Mouse (Mus musculus) retina, postnatal 7 days (tissue): ENCODE data around the gene Samd4b.
A peak's percentile ranks its signal among the peaks of the same experiment; 100 is the strongest.
"Not testable (repeated sequence)": the region's sequence is repeated elsewhere in the genome, so short reads cannot be mapped to it uniquely, and the experiment has no call there.

Source experiments
- DNase-seq: peaks from one replicate; pipeline ENCODE4 v3.0.0-alpha.2; 2012; ENCODE audit warnings: low read depth, low spot score

Gene Samd4b

DNA sequence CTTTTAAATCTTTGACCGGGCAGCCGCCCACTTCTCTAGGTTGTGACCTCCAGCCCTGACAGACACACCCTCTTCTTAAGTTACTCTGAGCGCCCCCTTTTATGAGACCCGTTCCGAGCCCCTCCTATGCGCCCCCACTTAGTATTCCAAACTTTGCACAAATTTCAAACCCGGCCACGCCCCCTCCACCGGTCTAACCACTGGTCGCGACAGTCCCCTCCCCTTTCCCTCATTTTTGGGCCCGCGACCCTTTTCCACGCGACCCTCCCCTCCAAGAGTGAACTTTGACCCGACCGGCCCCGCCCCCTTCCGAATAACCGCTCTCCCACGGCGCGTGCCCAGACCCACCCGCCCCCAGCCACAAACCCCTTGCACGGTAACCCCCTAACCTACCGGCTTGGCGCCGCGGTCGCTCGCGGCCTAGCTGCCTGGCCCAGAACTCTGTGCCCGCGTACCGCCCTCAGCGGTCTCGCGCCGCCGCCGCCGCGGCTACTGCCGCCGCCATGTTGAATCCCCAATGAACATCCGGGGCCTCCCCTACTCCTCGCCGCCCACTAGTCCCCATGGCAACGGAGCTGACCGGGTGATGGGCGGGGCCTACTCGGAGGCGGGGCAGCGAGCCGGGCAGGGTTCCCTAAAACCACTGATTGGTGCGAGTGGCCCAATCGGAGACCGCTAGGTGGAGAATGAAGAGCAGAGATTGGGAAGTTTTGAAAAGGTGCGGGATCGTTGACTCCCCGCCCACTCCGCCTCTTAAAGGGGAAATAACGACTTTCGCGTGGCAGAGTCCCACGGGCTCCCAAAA is at the start of gene Samd4b, which contains the start of gene Pak4:
Gene Samd4b (minus strand): TSS at position 503 of the 805 bp plus-strand sequence.
Gene Pak4 (minus strand): TSS at position 544 of the 805 bp plus-strand sequence.
- DNase-seq = peak; percentile 97

DNA sequence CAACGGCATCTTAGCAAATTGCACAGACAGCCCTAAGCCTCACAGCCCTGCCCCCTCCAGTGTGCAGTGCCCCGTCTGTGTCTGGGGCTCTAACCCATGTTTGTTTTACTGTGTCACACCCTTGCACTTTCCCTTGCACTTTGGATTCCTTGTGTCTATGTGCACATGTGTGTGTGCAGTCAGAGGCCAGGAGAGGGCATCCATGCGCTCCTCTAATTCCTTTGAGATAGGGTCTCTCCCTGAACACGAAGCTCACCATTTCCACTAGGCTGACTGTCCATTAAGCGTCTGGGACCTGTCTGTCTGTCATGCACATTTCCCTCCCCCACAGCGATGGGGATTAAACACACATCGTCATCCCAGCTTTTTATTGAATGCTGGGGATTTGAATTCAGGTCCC is 49.1 kb upstream of the Samd4b start:
- no peak for DNase-seq

DNA sequence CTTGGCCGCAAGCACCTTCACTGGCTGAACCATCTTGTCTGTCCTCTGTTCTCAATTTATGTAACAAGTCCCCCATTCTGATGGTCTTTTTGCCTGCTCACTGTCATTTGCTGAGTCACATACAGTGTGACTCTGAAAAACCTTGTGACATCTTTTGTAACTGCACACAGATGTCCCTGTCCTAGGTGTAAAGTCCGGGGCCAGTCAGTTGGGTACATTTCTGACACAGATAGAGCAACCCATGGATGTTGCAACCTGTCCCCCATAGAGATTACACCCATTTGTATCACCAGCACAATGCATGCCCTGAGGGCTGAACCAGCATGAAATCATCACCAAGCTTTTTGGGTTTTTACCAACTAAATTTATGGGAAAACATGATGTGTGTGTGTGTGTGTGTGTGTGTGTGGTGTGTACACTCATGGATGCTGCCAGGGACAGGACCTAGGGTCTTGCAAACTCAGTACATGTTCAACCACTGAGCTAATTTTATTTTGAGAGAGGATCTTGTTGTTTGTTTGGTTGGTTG is 48.1 kb upstream of the Samd4b start:
- DNase-seq = no peak

DNA sequence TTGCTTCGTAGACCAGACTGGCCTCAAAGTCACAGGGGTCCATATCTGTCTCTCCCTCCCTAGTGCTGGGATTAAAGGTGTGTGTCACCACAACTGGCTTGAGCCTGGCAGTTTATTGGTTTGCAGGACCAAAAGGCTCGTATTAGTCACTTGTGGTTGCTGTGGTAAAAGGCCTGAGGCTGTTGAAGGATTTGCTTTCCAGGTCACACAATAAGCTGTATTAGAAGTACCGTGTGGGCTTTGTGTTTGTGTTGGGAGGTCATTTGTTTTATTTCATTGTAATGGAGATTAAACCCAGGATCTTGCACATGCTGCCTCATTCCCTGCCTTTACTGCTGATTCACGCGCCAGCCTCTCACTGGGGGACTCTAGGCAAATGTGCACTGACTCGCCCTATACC is 47.4 kb upstream of the Samd4b start:
- no peak for DNase-seq

DNA sequence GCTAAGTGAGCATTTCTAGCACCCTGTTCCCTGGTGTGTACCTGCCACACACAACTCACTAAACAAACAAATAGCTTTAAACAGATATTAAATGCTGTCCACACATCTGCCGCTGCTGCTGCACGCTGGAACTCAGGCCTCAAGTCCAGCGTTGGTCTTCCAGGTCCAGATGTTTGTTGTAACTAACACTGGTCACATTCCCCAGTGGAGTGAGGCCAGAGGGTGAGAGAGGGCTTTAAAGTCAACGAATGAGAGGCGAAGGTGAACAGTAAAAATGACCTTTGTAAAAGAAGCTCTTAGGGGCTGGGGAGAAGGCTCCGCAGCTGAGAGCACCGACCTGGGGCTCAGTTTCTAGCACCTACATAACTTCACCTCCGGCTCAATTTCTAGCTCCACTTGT is 43.6 kb upstream of the Samd4b start:
- DNase-seq = no peak

DNA sequence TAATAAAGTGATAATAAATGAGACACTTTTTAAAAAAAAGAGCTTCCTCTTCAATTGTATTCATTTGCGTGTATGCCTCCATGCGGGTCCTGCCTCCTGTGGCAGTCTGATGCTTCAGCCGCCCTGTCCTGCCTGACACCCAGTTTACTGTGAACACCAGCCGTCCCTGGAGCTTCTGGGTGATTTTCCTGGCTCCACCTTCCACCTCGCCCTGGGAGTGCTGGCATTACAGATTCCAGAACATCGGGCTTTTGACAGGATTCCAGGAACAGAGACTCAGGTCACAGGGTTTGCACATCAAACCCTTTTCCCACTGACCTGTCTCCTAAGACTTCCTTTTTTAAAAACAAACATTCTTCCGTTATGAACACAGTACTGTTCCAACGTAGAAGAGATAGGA is 39.6 kb upstream of the Samd4b start:
- no peak for DNase-seq

DNA sequence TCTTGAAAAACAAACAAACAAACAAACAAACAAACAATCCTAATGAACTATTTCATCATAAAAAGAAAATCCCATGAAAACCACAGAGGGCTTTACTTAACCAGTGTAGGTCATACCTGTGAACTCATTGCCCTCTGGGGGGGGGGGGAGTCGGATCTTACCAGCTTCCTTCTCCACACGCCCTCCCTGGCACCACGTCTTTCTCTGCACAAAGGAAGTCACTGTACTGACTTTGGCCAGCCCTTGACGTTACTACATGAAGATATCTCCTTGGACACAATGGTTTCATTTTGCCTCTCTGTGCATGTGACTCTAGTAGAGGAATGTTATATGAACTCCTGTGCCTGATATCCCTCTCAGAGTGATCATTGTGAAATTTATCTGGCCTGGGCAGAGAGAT is 36.2 kb upstream of the Samd4b start:
- DNase-seq = no peak

DNA sequence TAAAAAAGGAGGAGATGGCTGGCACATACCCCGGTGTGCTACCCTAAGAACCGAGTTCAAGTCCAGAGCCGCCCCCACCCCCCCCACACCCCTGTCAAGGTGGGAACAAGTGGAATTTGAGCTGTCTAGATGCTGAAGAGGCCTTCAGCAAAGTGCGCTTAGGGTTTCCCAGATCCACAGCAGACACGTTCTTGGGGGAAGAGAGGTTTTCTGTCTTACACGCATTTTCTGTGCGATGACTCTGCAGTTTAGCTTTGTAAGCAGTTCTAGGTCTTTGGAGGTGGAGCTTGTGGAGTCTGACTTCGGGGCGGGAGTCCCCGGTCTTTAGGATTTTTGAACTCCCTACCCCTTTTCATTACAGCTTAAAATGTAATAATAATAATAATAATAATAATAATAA is 33.1 kb upstream of the Samd4b start, which contains the start of gene Acp7:
Gene Acp7 (minus strand): TSS at position 260 of the 400 bp plus-strand sequence.
- DNase-seq = no peak

DNA sequence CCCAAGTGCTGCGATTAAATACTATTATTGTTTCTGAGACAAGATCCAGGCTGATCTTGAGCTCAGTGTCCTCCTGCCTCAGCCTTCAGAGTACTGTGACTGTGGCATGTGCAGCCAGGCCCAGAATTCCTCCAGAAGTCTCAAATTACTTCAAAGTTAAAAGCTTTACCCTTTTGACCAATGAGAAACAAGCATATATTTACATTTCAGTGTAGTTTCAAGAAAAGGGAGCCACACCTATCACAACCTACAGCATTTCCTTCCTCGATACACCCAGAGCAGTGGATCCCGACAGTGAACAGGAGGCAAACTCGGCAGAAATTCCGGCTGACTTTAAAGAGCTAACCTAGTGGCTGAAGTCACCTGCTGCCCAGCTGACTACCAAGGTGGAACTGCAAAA is 26.8 kb upstream of the Samd4b start:
- no peak for DNase-seq

DNA sequence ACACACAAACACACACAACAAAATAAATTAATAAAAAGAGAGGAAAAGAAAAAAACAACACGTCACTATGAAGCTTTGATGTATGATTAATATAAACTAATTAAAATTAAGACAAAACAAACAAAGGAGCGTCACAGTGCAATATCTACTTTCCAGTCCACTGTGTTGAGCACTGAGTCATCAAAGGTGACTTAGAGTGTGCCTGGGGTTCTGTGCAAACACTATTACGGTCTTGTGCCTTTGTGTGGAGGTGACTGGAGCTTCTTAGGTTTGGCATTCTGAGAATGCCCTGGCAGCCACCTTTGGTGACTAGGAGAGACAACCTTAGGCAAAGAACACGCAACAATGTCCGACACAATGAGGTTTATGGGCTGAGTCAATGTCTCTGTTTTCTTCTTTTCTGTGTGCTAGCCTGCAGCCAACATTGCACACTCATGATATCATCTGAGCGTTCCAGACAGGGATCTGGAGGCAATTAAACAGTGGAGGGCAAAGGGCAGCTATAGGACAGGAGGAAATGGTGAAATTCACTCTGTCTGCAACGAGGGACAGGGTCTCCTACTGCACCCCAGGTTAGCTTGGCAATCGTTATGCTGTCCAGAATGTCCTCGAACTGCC is 21.3 kb upstream of the Samd4b start:
- no peak for DNase-seq

DNA sequence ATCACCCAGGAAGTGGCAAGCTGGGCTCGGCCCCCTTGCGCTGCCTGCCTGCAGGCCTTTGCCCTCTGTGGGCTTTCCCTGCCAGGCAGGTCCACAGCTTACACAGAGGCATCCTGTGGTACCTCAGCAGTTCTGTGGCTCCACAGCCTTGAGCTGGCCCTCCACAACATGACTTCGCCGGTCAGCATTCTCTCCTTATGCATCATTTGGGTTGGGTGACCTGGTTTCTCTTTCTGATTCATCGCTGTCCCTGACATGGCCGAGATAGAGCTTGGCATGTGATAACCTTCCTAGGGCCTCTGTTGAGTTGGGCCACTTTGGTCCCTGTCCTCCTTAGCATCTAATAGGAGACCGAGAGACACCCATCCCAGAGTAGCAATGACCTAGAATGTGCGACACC is 8.0 kb upstream of the Samd4b start:
- no peak for DNase-seq

DNA sequence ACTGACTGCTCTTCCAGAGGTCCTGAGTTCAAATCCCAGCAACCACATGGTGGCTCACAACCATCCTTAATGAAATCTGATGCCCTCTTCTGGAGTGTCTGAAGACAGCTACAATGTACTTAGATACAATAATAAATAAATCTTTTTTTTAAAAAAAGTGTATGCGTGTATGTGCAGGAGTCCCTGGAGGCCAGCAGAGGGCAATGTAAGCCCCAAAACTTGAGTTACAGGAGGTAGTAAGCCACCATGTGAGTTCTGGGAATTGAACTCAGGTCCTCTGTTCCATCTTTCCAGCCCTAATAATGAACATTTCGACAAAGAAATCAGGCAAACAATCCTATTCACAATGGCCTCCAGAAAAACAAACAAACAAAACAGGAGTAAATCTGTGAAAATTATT is 5.8 kb upstream of the Samd4b start:
- DNase-seq = not testable (repeated sequence)

DNA sequence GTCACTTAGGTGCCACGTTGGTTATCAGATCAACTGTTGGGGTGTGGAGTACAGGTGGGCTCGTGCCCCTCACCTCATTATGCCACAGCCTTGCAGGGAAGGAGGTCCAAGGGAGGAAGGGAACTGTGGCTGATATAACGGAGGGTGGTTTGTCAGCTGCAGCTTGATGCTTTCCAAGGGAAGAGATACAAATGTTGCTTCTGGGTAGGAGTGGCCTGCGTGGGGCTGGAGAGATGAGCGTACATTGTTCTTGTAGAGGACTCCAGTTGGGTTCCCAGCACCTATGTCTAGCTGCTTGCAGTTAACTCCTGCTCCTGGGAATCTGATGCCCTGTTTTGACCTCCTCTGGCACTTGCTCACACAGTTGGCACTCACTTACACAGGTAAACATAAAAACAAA is 5.2 kb upstream of the Samd4b start:
- DNase-seq = no peak

DNA sequence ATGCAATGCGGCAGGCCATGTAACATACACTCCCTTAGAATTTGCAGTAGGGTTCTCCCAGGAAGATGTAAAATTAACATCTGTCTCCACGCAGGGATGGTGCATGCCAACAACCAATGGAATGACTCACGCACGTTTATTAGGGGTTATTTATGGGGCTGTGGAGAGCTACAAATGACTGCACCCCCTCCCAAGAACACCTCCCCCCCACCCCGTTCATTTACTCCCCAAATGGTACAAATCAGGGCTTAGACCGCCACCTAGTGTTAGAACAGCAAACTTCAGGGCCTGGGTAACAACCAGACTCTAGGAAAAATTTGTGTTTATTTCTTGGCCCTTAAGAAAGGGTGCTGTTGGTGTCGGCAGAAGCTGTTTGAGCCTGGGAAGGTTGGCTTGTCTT is 3.7 kb upstream of the Samd4b start:
- peak; percentile 61 for DNase-seq

DNA sequence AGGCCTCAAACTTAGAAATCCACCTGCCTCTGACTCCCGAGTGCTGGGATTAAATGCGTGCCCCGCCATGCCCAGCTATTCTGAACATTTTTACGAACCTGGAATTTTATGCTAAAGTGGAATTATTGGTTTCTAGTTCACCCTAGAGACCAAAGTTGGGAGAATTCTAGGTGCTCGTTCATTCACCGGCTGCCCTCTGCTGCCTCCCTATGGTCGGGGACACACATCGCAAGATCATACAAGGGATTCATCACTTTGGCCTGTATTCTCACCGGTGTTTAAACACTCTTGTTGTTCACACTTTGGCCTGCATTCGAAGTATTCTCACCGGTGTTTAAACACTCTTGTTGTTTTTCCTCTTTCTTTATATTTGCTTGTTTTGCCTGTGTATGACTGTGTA is 3.1 kb upstream of the Samd4b start:
- peak; percentile 56 for DNase-seq

DNA sequence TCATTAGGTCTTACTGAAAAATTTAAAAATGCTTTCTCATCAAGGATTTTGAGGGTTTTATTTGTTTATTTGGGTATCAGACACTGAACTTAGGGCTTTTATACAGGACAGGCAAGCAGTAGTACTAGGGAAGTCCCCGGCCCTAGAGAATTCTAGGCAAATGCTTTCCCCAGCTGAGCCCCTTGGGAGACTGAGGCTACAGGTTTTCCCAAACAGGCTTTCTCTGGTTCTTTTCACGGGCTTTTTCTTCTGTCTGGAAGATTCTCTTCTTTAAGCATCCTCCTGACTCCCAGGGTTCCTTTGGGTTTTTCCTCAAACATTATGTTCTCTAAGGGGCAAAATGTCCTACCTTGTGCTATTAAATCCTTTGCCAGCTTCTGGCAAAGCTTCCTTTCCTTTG is 1.0 kb upstream of the Samd4b start:
- DNase-seq = no peak

DNA sequence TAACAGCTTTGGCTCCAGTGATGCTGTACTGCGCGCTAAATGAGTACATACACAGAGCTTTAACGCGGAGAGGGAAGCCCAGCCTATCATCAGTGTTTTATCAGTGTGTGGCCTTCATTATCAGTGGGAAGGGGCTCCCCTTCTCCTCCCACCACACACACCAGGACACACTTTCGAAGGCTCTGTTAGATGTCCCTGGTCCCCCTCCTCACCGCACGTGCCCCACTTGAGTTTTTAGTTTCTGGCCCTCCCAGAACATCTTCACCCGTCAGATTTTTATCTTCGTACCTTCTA is 720 bp downstream of the Samd4b start:
- no peak for DNase-seq

DNA sequence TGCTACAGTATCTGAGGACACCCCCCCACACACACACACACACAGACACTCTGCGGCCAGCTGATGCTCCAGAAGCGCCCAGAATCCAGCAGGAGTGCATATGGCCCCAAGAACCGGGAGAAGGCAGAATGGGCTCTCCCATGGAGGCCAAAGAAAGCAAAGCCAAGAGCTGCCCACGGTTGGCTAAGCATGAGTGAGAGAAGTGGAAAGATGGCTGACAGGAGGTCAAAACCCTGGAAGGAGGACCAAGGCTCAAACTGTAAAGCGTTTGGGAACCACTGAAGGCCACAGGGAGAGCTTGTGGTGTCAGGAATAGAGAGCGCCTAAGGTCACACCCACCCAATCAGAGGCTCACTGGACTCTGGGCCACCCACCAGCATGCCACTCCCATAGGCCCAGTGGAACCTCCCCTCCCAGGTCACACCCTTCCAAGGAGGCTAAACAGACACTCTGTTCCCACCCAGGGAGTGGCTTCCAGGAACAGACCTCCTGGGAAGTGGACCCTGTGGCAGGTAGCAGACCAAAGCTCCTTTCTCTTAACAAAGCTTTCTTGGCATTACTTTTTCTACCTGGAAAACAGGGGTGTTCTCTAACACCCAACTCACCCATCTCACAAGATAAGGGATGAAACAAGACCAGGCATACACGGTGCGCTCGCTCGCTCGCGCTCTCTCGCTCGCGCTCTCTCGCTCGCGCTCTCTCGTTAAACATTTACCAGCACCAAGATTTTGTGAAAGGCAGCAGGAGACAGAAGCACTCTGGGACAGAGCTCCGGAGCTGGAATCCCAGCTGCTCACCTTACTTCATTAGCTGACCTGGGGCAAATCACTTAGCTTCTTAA is 1.3 kb downstream of the Samd4b start:
- DNase-seq = no peak

DNA sequence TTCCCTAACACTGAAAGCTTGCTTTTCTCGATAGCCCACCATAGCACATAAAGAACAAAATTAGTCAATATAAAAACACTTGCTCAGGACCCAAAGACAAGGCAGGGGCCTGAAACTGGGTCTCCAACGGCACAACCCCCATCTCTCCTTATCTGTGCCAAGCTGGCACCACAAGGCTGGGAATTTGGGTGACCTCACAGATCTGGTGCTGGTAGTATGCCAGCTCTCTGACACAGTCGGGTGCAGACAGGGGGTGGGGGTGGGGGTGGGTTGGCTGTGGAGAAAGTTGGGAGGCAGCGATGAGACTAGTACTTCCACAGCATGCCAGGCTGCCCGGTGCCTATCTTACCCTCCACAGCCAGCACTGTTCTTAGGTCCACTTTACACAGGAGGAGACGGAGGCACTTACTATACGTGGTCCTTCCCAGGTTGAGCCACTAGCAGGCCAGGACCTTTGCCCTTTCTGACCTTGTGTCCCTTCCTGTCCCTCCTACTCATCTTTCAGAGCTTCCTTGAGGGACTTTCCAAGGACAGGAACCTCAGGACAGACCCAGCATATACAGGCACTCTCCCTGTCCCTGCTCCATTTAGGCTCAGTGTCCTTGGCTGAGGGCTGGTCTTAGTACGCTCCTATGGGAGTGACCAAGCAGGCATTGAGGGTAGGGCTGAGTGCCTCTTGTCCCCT is 2.1 kb downstream of the Samd4b start:
- DNase-seq = no peak

DNA sequence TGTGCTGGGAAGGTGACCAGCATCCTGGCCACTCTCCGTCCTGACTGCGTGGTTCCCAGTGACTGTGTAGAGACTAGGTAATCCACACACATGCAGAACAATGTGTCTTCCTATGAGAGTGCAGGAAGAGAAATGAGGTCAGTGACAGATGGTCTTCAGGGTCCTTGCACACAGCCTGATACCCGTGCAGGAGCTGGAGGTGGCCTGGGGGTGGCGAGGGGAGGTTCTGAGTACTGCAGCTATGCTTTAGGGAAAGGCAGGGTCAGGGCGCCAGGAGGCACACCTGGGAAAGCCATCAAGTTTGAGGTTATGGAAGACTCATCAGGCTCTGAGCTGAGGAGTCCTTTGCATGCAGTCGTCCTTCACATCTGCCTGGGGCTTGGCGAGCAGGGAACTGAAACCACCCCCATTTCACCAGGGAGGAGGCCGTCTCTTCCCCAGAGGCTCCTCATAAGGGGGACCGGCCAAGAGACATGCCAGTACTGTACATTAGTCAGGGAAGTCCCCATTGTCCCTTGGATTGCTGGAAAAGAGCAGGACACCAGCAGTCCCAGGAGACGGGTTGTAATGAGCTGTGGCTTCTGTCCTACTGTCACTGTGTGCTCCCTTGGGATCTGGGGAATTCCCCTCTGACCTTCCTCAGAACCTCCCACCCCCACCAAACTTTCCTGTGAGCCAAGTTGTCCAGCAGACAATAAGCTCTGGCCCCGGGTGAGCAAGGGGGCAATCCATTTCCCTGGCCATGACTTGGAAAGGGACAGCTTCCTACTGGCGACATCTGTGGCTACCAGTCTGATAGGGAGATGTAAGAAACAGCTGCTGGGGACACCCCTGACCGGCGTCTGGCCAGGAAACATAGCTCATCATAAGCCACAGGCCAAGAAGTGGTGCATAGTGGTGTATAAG is 4.5 kb downstream of the Samd4b start:
- no peak for DNase-seq

DNA sequence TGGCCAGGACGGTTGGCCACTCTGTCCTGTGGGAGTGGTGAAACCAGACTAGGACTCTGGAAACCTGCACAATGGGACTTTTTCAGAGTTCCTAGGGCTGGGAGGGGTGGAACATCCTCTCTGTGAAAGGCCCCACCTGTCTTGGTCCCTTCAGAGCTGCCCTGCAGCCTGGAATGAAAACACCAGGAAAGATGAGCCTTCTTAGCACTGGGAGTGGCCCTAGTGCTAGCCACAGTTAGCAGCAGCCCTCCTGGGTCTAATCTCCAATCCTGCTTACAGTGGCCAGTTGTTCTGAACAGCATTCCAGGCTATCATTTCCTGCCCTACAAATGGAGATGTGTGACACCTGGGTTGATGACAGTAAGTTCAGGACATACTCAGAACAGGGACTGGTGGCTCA is 6.1 kb downstream of the Samd4b start:
- no peak for DNase-seq
